Mouse (Mus musculus): ENCODE measurements at regions not wholly inside any gene's neighbourhood (a gene's known extent, or its start where the extent isn't known, plus 50 kb on each side); places are given as distances from the start of the nearest gene placed in this dataset.

DNA sequence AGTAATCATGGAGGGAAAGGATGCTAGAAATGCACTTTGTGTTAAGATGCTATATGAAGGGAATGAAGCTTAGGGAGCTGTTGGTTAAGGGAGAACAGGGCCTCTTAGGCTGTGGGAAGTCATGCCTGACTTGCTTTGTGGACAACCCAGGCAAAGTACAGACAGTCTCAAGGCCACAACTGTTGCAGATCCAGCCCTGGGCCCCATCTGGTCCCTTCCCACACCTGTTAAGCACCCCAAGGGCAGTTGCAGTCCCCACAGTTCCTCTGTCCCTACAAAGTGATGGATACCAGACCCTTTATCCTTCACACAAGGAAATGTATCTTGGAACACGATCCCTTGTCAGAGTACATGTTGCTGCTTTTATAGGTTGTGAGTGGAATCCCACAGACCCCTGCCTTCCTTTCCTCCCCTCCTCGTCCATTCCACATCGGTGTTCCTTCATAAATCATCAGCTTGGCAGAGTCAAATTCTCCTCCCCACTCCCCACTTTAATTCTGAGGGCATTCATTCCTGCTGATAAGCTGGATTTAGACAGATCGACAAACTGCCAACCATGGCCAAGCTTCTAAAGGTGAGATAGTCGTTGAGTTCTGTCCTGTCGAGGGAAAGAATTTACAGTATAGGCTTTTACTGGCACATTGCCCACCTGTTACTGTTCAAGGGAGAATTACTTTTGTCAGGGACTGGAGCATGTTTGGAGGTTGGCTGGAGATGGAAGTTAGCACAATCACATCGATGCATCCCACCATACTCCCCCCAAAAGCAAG is 153.4 kb downstream of the Adamts15 start:
- WGBS: 90% methylated on average over 7 of the region's 7 CpGs
- Histone ChIP-seq H3K4me2 (replicated peaks) (no peak overlapping the region), H3K9me3 (no peaks in the 10 kb centered on the region), H3K4me1 (replicated peaks) (no peaks in the 10 kb centered on the region), H3K4me3 (replicated peaks) (no peak overlapping the region), H3K36me3 (no peaks in the 10 kb centered on the region), H3K27me3 (no peaks in the 10 kb centered on the region), H3K27ac (no peak overlapping the region), H3K9ac (replicated peaks) (no peak overlapping the region)
- ATAC-seq: no peak

DNA sequence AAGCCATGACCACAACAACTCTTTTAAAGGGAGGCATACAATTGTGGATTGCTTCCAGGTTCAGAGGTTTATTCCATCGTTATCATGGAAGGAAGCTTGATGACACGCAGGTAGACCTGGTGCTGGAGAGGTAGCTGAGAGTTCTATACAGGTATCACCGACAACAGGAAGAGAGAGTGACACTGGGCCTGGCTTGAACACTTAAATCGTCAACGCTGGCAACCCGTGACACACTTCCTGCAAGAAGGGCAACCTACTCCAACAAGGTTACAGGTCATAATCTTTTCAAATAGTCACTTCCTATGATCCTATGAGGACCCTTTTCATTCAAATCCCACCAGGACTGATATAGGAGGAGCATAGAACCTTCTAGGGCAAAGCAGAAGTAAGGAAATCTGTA is 155.6 kb downstream of the Adamts15 start:
- Histone ChIP-seq H3K27me3 (no peaks in the 10 kb centered on the region), H3K4me3 (replicated peaks) (no peak overlapping the region), H3K4me2 (replicated peaks) (no peak overlapping the region), H3K27ac (no peak overlapping the region), H3K9ac (replicated peaks) (no peak overlapping the region), H3K9me3 (no peaks in the 10 kb centered on the region; the same call in 1 of the 2 replicates), H3K4me1 (replicated peaks) (no peaks in the 10 kb centered on the region), H3K36me3 (no peaks in the 10 kb centered on the region)
- ATAC-seq: no peak
- 97% methylated on average over 6 of the region's 6 CpGs for WGBS

DNA sequence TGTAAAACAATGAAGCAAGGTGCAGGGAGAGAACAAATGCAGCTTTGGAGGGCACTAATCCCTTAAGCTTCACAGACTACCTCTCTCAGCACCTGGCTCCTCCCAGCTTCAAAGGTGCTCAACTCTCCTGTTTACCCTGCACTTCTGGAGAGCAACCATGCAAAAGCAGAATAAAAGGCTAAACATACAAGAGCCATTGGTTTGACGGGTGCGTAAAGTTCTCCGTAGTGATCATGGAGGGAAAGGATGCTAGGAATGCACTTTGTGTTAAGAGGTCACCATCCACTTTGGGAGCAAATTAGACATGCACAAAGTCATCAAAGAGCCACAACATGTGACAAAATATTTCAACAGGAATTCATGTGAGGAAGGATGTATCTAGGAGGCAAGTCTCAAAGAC is 156.1 kb downstream of the Adamts15 start:
- H3K27me3 ChIP-seq: no peaks in the 10 kb centered on the region
- ATAC-seq: no peak
- no peak overlapping the region for H3K4me3 ChIP-seq (replicated peaks)
- 64% methylated on average over 3 of the region's 3 CpGs for WGBS
- H3K9ac ChIP-seq (replicated peaks): no peak overlapping the region
- no peak overlapping the region for H3K27ac ChIP-seq
- no peaks in the 10 kb centered on the region for H3K36me3 ChIP-seq
- H3K9me3 ChIP-seq: no peaks in the 10 kb centered on the region; the same call in 1 of the 2 replicates
- no peak overlapping the region for H3K4me2 ChIP-seq (replicated peaks)
- H3K4me1 ChIP-seq (replicated peaks): no peaks in the 10 kb centered on the region

DNA sequence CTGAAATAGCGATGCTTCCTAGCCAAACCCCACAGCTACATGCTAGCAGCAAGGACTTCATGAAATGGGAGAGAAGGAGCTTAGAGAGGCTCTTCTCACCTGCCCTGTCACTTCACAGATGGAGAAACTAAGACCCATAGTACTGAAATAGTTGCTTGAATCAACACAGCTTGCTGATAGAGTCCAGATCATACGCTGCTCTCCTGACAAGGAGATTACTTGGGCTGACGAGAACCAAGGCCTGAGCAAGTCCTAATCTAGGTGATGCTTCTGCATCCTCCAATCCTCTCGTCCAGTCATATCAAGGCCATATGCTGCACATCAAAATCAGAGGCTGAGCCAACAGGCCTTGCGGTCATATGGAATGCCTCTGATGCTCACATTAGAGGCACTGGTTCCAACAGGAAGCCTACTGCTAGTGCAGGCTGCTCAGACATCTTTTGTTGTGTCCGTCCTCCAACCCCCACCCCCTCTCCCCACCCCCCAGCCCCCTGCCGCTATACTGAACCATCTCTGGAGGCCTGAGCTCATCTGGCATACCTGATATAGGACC is 157.2 kb downstream of the Adamts15 start:
- no peak overlapping the region for H3K27ac ChIP-seq
- no peaks in the 10 kb centered on the region for H3K4me1 ChIP-seq (replicated peaks)
- 79% methylated on average over 7 of the region's 7 CpGs for WGBS
- ATAC-seq: no peak
- H3K9me3 ChIP-seq: no peaks in the 10 kb centered on the region; the same call in 1 of the 2 replicates
- no peaks in the 10 kb centered on the region for H3K36me3 ChIP-seq
- H3K4me3 ChIP-seq (replicated peaks): no peak overlapping the region
- no peak overlapping the region for H3K9ac ChIP-seq (replicated peaks)
- H3K4me2 ChIP-seq (replicated peaks): no peak overlapping the region
- no peaks in the 10 kb centered on the region for H3K27me3 ChIP-seq

DNA sequence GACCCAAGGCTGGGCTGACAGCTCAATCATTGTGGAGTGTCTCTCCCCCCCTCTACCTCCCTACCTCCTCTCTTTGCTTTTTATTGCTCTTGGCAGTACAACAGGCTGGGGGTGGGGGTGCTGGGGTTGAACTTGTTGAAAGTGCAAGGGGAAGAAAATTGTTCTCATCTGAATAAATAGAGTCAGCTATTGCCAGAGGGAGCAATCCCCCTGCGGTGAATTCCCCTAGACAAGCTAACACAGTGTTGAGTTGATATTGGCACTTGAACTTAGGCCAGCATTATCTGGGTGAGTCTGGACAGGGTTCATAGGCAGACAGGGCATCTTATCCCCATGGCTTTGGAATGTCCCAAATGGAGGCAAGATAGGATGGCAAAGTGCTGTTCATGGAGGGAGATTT is 159.3 kb downstream of the Adamts15 start:
- Histone ChIP-seq H3K4me1 (replicated peaks) (no peaks in the 10 kb centered on the region), H3K4me3 (replicated peaks) (no peak overlapping the region), H3K4me2 (replicated peaks) (no peak overlapping the region), H3K36me3 (no peaks in the 10 kb centered on the region), H3K9me3 (no peaks in the 10 kb centered on the region; the same call in 1 of the 2 replicates), H3K27me3 (no peaks in the 10 kb centered on the region), H3K9ac (replicated peaks) (no peak overlapping the region), H3K27ac (no peak overlapping the region)
- no peak for ATAC-seq
- WGBS: 88% methylated on average over 1 of the region's 1 CpGs

DNA sequence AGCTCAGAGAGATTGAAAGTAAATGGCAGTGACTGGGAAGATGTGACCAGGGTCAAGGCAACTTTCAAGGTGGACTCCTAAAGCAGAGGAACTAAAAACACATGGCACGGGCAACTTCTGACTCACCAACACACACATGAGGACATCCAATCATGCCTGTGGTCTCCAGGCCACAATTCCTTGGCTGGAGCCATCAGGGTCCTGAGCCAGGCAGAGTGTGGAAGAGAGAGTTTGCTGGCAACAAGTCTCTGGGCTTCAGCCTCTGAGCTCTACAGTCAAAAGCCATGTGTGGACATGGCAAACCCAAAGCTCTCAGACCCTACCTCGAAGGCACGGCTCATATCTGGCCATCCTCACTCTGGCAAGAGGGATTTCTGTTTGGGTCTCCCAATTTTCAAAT is 164.1 kb downstream of the Adamts15 start:
- Histone ChIP-seq H3K9me3 (no peaks in the 10 kb centered on the region), H3K4me1 (replicated peaks) (no peaks in the 10 kb centered on the region), H3K27me3 (no peaks in the 10 kb centered on the region), H3K27ac (no peak overlapping the region), H3K4me3 (replicated peaks) (no peak overlapping the region), H3K4me2 (replicated peaks) (no peak overlapping the region), H3K9ac (replicated peaks) (no peak overlapping the region), H3K36me3 (no peaks in the 10 kb centered on the region)
- WGBS: 95% methylated on average over 3 of the region's 3 CpGs
- ATAC-seq: no peak

DNA sequence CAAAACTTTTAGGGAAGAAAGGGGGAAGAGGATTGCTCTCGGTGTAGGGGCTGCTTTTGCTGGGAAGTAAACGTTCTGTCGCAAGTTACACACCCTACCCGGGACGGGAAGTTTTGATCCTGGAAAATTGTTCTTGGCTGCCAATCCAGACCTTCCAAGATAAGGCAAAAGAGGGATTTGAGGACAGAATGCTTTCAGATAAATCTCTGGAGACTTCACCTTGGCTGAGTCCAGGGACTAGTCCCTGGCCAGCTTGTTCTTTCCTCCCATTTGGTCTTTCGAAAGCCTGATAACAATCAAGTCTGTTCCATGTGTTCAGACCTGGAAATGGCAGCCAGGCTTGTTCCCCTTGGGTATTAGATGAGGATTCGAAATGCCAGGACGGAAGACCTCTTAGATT is 164.8 kb downstream of the Adamts15 start:
- Histone ChIP-seq H3K9me3 (no peaks in the 10 kb centered on the region), H3K4me2 (replicated peaks) (no peak overlapping the region), H3K27ac (no peak overlapping the region), H3K4me1 (replicated peaks) (no peaks in the 10 kb centered on the region), H3K9ac (replicated peaks) (no peak overlapping the region), H3K4me3 (replicated peaks) (no peak overlapping the region), H3K27me3 (no peaks in the 10 kb centered on the region), H3K36me3 (no peaks in the 10 kb centered on the region)
- WGBS: 95% methylated on average over 8 of the region's 8 CpGs
- no peak for ATAC-seq

DNA sequence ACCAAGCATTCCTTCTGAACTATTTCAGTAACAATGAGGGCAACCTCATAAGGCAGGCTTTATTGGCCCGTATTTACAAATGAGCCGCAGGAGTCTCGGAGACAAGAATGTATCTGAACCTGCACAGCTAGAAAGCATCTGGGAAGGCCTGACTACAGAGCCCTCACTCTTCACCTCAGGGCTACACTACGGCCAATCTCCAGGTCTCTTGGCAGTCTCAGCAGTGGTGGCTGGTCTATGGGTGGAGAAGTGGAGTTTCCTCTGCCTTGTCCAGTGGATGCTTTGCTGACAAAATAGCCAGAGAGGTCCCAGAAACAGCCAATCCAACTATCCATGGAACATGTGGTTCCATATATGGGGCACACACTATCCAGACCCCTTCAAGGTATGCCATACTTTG is 165.5 kb downstream of the Adamts15 start:
- Histone ChIP-seq H3K27ac (no peak overlapping the region), H3K9me3 (no peaks in the 10 kb centered on the region), H3K4me2 (replicated peaks) (no peak overlapping the region), H3K4me3 (replicated peaks) (no peak overlapping the region), H3K27me3 (no peaks in the 10 kb centered on the region), H3K36me3 (no peaks in the 10 kb centered on the region), H3K4me1 (replicated peaks) (no peaks in the 10 kb centered on the region), H3K9ac (replicated peaks) (no peak overlapping the region)
- WGBS: 97% methylated on average over 4 of the region's 4 CpGs
- no peak for ATAC-seq

DNA sequence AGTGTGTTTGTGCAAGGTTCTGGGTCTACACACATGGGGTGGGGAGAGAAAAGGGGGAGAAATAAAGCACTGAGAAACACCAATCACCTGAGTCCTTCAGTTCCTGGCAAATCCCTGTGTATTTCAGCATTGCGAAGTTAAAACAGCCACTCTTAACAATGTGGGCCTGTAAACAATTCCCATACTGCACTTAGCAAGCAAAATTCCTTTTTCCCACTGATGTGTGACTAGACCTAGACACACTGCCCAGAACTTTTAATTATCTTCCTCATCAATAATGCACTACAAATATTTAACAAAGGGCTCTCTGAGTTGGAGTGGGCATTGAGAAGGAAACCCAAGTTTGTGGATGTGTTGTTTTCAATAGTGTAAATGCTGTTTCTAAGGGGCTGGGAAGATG is 166.7 kb downstream of the Adamts15 start:
- no peaks in the 10 kb centered on the region for H3K4me1 ChIP-seq (replicated peaks)
- 89% methylated on average over 1 of the region's 1 CpGs for WGBS

DNA sequence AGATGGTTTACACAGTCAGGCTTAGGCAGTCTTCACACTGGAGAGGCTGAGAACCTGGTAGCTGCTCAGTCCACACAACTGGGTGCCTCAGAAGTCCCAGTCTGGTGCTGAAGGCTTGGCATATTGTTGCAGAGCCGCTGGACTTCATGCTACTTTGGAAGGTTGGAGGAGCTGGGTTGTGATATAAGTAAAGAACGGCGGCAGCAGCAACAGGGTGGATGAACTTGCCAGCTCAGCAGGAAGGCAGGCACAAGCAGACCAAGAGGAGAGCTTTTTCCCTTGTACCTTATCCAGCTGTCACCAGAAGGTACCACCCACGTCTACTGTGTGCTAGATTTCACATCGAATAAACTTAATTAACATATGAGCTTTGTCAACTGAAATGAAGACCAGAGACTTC is 167.4 kb downstream of the Adamts15 start:
- Histone ChIP-seq H3K27ac (no peak overlapping the region), H3K27me3 (no peaks in the 10 kb centered on the region), H3K36me3 (no peaks in the 10 kb centered on the region), H3K9ac (replicated peaks) (no peak overlapping the region), H3K4me1 (replicated peaks) (no peaks in the 10 kb centered on the region), H3K4me3 (replicated peaks) (no peak overlapping the region), H3K4me2 (replicated peaks) (no peak overlapping the region), H3K9me3 (no peaks in the 10 kb centered on the region)
- no peak for ATAC-seq
- 95% methylated on average over 5 of the region's 5 CpGs for WGBS

More for the DNA sequence above, 166.7 kb downstream of the Adamts15 start:
- Histone ChIP-seq H3K4me2 (replicated peaks) (no peak overlapping the region), H3K27me3 (no peaks in the 10 kb centered on the region), H3K36me3 (no peaks in the 10 kb centered on the region), H3K9ac (replicated peaks) (no peak overlapping the region), H3K4me3 (replicated peaks) (no peak overlapping the region), H3K9me3 (no peaks in the 10 kb centered on the region), H3K27ac (no peak overlapping the region)
- no peak for ATAC-seq

DNA sequence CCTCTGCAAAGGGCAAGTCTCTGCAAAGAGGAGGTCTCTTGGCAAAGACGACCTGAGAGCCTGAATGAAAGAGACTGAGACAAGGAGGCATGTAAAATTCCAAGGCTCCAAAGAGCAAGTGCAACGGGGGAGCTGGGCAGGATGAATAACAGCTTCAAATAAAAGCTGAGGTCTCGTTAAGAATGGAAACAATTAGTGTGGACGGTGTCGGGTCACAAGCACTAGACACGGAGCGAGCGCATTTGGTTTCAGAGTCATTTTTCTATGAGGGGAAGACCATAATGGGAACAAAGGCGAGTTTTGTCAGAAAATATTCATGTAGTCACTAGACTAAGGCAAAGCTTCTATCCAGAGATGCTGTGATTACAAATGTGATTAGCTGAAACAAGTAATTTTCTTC is 178.8 kb downstream of the Adamts15 start:
- 44% methylated on average over 9 of the region's 9 CpGs for WGBS
- Histone ChIP-seq H3K36me3 (no peaks in the 10 kb centered on the region), H3K4me1 (replicated peaks) (no peaks in the 10 kb centered on the region), H3K4me3 (replicated peaks) (no peak overlapping the region), H3K9ac (replicated peaks) (no peak overlapping the region), H3K27ac (no peak overlapping the region), H3K9me3 (no peaks in the 10 kb centered on the region), H3K4me2 (replicated peaks) (no peak overlapping the region), H3K27me3 (no peaks in the 10 kb centered on the region)
- no peak for ATAC-seq

DNA sequence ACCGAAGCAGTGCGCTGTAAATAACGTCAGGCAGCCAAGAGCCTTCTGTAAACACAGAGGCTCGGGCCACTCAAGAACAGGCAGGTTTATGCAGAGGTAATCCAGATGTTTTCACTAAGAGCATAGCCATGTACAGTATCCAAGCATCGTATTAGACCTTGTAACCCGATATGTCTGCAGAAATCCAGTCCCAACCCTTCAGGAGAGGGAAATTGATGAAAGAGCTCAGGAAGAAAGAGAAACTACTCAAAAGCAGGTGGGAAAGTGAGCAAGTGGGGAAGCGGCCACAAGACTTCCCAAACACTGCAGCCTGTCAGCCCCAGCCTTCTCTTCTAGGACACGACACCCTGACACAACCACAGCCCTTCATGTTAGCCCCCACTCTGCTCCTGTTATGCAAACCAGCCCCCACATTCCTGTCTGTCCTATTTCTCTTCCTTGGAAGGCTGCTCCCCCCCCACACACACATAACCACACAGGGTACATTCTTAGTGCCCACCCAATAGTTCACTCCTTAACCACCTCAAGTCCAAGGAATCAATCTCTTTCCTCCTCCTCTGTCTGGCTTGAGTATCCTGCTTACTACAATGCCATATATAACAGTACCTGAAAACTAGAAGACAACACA is 179.7 kb downstream of the Adamts15 start:
- WGBS: 87% methylated on average over 8 of the region's 8 CpGs
- no peak overlapping the region for H3K4me3 ChIP-seq (replicated peaks)
- H3K9ac ChIP-seq (replicated peaks): no peak overlapping the region
- no peaks in the 10 kb centered on the region for H3K4me1 ChIP-seq (replicated peaks)
- H3K36me3 ChIP-seq: no peaks in the 10 kb centered on the region
- no peaks in the 10 kb centered on the region for H3K9me3 ChIP-seq
- no peak overlapping the region for H3K27ac ChIP-seq
- H3K4me2 ChIP-seq (replicated peaks): no peak overlapping the region
- H3K27me3 ChIP-seq: no peaks in the 10 kb centered on the region
- no peak for ATAC-seq

All from midbrain, embryonic 13.5 days (tissue).